Mouse (Mus musculus): ENCODE results near the gene Zfp697.

- TF ChIP-seq FLI1 (IDR thresholded peaks at IDR 0.05; ENCODE audit: low read length) (no peak), GATA1 (IDR thresholded peaks at IDR 0.05; ENCODE audit: borderline replicate concordance, low read length) (no peak)
Observed at GRCm38 (mm10) chr3:98335331-98335730, 46.9 kb upstream of the Zfp697 start.

All from megakaryocyte, embryonic 14.5 days (primary cell).